Mouse (Mus musculus) embryonic facial prominence, embryonic 15.5 days (tissue): ENCODE results near the gene Man1c1. TPM values are rescaled to one million over a fixed set of nuclear protein-coding genes. Genes with fewer than 3 reads are reported as not detected.

ENCODE experiments used
- ATAC-seq: fragments of 200-750 bp; cut with Nextera tagmentation; 2 replicates; pipeline ENCODE4 v1.8.0; 2017; ENCODE audit warnings: low read depth, moderate TSS enrichment; ENCODE audit not compliant: insufficient number of reproducible peaks, low FRiP score, low TSS enrichment
- H3K27ac ChIP-seq: fragments of 300-500 bp; sonication (generic); replicated peaks from 2 replicates; pipeline ENCODE4 v1.5.1; 2015; ENCODE audit warnings: mild to moderate bottlenecking, inconsistent platforms
- H3K27me3 ChIP-seq: fragments of 300-500 bp; sonication (generic); 2 replicates; pipeline ENCODE4 v1.6.1; 2015; ENCODE audit warnings: inconsistent platforms
- H3K36me3 ChIP-seq: fragments of 300-500 bp; sonication (generic); 2 replicates; pipeline ENCODE4 v1.6.1; 2015; ENCODE audit warnings: mild to moderate bottlenecking, inconsistent platforms
- H3K4me1 ChIP-seq: fragments of 300-500 bp; sonication (generic); 2 replicates; pipeline ENCODE4 v1.6.1; 2015; ENCODE audit warnings: inconsistent platforms
- H3K4me2 ChIP-seq: fragments of 300-500 bp; sonication (generic); replicated peaks from 2 replicates; pipeline ENCODE4 v1.6.1; 2015; ENCODE audit warnings: mild to moderate bottlenecking, inconsistent platforms
- H3K4me3 ChIP-seq: fragments of 300-500 bp; sonication (generic); replicated peaks from 2 replicates; pipeline ENCODE4 v1.5.1; 2015; ENCODE audit warnings: mild to moderate bottlenecking, inconsistent platforms
- H3K9ac ChIP-seq: fragments of 300-500 bp; sonication (generic); 2 replicates; pipeline ENCODE4 v1.6.1; 2015; ENCODE audit warnings: inconsistent platforms
- H3K9me3 ChIP-seq: fragments of 300-500 bp; sonication (generic); replicated peaks from 2 replicates; pipeline ENCODE4 v1.6.1; 2016; ENCODE audit warnings: inconsistent platforms
- WGBS: fragments of 180-500 bp; shearing (Covaris S2); methylation state at CpG from one replicate; pipeline ENCODE4 v1.1.7; 2015; 5-methylcytosine and 5-hydroxymethylcytosine counted together
- polyA plus RNA-seq: library from polyadenylated mRNA; unstranded; fragments of >200 nt; fragmentation: Nextera tagmentation; extraction: Ambion mirVana; gene quantifications from 2 replicates; pipeline ENCODE4 v1.2.1, GENCODE M21; 2015

Man1c1 gene
- polyA plus RNA-seq, 1 experiment from 2014 or later: 5.6 TPM

DNA sequence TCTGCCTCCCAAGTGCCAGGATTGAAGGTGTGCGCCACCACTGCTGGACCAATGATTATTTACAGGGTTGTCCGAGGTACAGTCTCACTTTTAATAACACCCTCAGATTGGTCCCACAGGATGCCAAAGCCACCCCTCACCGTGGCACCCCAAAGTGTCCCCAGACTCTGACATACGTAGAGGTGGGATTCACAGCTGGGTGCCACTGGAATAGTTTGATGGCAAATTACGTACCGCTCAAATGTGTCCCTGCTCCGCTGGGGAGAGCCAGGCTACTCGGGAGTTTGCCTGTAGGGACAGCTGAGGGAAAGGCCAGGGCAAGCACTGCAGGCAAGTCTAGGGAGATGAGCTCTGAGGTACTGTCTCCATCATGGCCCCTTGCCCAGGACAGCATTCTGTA is 30.9 kb downstream of the Man1c1 start:
- no peaks in the 10 kb centered on the region for H3K9me3 ChIP-seq
- no peaks in the 10 kb centered on the region for H3K36me3 ChIP-seq
- H3K4me1 ChIP-seq: peaks cover 33% of the 10 kb centered on the region
- no peak overlapping the region for H3K4me2 ChIP-seq
- no peaks in the 10 kb centered on the region for H3K27me3 ChIP-seq
- H3K4me3 ChIP-seq: no peak overlapping the region
- no peak overlapping the region for H3K27ac ChIP-seq
- whole genome bisulfite sequencing: 87% methylated on average over 8 of the region's 8 CpGs
- no peak for ATAC-seq
- H3K9ac ChIP-seq: no peak overlapping the region

DNA sequence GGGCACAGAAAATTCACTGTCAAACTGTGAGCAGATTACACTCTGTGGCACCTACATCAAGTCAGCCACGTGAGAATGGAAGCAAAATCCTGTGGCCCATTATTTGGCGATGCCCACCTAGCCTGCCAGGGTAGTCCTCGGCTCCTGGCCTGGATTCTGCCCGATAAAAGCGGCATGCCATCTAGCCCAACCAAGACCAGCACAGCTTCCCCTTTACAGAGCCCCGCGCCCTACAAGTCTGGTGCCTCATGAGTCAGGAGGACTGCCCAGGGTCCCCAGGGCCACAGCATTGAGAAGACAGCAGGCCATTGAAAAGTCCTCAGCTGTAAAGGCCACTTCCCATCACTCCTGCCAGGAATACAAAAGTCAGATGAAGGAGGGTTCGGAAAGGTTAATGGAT is 31.8 kb downstream of the Man1c1 start:
- no peak for ATAC-seq
- no peak overlapping the region for H3K4me3 ChIP-seq
- WGBS: 79% methylated on average over 8 of the region's 8 CpGs
- no peaks in the 10 kb centered on the region for H3K27me3 ChIP-seq
- H3K4me2 ChIP-seq: no peak overlapping the region
- peaks cover 33% of the 10 kb centered on the region for H3K4me1 ChIP-seq
- H3K9ac ChIP-seq: no peak overlapping the region
- no peaks in the 10 kb centered on the region for H3K36me3 ChIP-seq
- no peaks in the 10 kb centered on the region for H3K9me3 ChIP-seq
- no peak overlapping the region for H3K27ac ChIP-seq

DNA sequence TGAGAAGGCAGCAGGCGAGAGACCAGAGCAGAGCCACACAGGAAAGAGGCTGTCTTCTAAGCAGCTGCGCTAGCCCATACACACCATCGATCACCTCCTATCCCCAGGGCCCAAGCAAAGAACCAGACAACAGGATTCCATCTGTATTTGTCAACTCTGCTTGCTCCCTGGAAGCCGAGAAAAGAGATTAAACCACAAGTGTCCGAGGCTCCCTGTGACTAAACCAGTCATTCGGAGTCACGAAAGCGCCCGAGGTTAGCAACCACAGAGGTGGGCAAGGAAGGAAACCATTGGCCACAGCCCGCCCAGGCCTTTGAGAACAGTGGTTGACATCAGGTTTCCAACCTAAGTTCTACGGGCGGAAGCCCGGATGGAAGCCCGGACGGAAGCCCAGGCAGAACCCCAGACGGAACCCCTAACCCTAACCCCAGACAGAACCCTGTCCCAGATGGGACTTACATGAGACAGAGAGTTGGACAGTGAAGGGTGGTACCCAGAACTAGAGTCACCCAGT is 32.4 kb downstream of the Man1c1 start:
- Histone ChIP-seq H3K9me3 (no peaks in the 10 kb centered on the region), H3K27ac (no peak overlapping the region), H3K4me1 (peaks cover 33% of the 10 kb centered on the region), H3K4me3 (no peak overlapping the region), H3K9ac (no peak overlapping the region), H3K36me3 (no peaks in the 10 kb centered on the region), H3K4me2 (no peak overlapping the region), H3K27me3 (no peaks in the 10 kb centered on the region)
- no peak for ATAC-seq
- 68% methylated on average over 16 of the region's 16 CpGs for WGBS

DNA sequence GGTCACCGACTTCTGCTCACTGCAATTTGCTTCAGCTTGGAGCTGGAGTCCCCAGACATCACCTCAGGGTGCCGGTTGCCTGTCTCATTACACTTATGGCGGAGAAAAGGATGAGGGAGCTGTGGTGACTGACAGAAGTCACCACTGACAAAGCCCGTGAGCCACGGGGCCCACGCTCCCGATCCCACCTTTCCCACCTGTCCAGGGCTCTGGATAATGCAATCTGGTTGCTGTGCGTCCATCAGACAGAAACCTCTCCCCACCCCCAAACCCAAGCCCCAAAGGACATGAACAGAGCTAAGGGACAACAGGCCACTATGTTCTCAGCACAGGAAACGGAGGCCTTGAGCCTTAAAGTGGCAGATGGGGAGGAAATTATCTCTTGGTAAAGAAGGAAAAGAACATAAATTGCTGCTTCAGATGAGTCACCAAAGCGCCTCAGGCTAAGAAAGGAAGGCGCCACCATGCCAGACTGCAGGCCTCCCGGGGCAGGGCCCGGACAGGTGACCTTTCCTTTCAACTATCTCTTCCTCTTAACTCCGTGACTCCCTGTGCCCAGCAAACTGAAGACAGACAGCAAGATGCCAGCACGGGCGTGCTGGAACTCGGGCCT is 34.2 kb downstream of the Man1c1 start:
- no peaks in the 10 kb centered on the region for H3K9me3 ChIP-seq
- H3K4me2 ChIP-seq: no peak overlapping the region
- peaks cover 36% of the 10 kb centered on the region for H3K4me1 ChIP-seq
- H3K36me3 ChIP-seq: no peaks in the 10 kb centered on the region
- WGBS: 41% methylated on average over 17 of the region's 17 CpGs
- no peaks in the 10 kb centered on the region for H3K27me3 ChIP-seq
- no peak overlapping the region for H3K9ac ChIP-seq
- no peak overlapping the region for H3K4me3 ChIP-seq
- no peak for ATAC-seq
- no peak overlapping the region for H3K27ac ChIP-seq

DNA sequence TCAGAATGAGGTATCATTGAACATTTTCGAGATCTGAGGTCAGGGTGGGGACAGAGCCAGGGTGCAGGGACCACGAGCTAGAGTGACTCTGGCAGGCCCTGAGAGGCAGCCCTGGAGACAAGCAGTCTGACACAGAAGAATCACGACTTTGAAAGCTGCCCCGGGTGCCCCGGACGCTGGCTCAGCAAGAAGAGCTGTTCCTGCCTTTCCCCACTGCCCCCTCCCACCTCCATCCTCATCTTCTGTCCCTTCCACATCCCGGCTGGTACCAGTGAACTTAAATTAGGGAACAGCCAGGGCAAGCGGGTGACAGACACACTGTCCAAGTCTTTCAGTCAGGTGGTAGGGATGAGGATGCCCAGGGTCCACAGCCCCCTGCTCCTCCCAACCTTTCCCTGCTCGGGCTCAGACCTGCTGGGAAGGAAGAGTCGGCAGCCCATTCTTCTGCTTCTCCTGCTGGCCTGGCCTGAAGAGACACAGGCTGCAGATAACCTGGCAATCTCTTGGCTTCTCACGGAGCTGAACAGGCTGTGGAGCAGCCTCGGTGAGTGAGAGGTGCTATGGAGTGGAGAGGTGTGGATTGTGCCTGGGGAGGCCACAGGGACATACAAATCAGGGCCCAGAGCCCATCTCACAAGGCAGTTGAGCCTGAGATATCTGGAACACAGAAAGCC is 35.6 kb downstream of the Man1c1 start:
- Histone ChIP-seq H3K9me3 (no peaks in the 10 kb centered on the region), H3K27ac (no peak overlapping the region), H3K4me2 (no peak overlapping the region), H3K4me3 (no peak overlapping the region), H3K27me3 (no peaks in the 10 kb centered on the region), H3K4me1 (peaks cover 36% of the 10 kb centered on the region), H3K9ac (no peak overlapping the region), H3K36me3 (no peaks in the 10 kb centered on the region)
- 65% methylated on average over 12 of the region's 12 CpGs for WGBS
- no peak for ATAC-seq

DNA sequence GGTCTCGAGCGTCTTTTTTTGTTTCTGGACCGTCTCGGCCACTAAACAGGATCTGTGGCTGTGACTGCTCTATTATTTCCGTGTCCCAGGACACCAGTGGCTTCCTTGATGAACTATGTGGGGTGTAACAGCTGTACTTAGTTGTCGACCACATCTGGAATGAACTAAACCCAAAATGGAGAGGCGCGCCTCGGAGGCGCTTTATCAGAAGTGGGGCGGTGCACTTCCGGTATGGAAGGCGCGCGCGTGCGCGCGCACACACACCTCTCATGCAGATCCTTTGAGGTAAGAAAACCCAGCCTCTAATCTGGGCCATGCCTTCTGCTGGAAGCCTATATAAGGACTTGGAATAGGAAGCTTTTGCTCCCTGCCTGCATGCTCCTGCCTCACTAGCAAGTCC is 37.7 kb downstream of the Man1c1 start:
- H3K4me3 ChIP-seq: no peak overlapping the region
- H3K9ac ChIP-seq: no peak overlapping the region
- H3K27ac ChIP-seq: no peak overlapping the region
- H3K36me3 ChIP-seq: no peaks in the 10 kb centered on the region
- ATAC-seq: no peak
- H3K27me3 ChIP-seq: no peaks in the 10 kb centered on the region
- H3K9me3 ChIP-seq: no peaks in the 10 kb centered on the region
- WGBS: 52% methylated on average over 19 of the region's 19 CpGs
- peaks cover 23% of the 10 kb centered on the region for H3K4me1 ChIP-seq
- peak overlapping the region; percentile 20 for H3K4me2 ChIP-seq

DNA sequence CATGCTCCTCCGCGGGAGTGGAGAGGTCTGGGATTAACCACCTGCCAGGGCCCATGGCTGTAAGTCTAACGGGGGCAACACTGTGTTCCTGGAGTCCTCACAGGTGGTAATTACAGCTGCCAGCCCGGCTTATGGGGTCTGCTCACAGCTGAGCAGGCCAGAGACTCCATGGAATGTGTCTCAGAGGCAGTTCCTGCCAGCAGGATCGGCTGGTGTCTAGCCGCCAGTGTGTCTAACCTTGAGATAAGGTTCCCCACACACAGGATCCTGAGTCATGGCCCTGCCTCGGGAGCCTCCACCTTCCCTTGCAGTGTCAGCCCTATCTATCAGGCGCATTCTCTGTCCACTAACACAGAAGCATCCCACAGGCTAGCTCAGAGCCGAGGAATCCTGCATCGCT is 41.0 kb downstream of the Man1c1 start:
- no peaks in the 10 kb centered on the region for H3K9me3 ChIP-seq
- H3K27me3 ChIP-seq: 0 out of 2 replicates have a peak, but pooled peaks cover 4% of the 10 kb centered on the region
- H3K4me3 ChIP-seq: no peak overlapping the region
- no peak overlapping the region for H3K9ac ChIP-seq
- H3K36me3 ChIP-seq: no peaks in the 10 kb centered on the region
- H3K27ac ChIP-seq: no peak overlapping the region
- peaks cover 22% of the 10 kb centered on the region for H3K4me1 ChIP-seq
- no peak overlapping the region for H3K4me2 ChIP-seq
- no peak for ATAC-seq
- 63% methylated on average over 10 of the region's 10 CpGs for WGBS

DNA sequence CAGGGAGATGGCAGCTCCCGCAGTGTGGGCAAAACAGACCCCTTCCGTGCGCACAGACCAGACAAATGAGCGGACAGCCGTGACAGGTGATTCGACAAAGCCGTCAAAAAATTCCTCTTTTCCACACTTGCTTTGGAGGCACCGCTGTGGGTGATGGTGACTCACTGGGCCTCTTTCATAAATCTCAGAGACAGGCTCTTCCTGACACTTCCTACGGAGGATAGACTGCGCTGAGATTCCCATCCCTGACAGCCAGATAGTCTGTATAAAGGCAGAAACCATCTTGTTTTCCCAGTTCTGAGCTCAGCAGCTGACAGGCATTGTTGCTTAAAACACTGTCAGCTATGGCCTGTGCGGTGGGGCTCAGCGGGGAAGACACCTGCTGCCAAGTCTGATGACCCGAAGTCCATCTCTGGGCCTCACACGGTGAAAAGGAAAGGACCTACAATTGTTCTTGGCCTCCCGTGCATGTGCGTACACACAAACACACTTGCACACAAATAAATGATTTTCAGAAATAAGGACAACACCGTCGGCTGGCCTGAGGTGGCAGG is 43.4 kb downstream of the Man1c1 start:
- no peak for ATAC-seq
- 65% methylated on average over 18 of the region's 18 CpGs for WGBS

DNA sequence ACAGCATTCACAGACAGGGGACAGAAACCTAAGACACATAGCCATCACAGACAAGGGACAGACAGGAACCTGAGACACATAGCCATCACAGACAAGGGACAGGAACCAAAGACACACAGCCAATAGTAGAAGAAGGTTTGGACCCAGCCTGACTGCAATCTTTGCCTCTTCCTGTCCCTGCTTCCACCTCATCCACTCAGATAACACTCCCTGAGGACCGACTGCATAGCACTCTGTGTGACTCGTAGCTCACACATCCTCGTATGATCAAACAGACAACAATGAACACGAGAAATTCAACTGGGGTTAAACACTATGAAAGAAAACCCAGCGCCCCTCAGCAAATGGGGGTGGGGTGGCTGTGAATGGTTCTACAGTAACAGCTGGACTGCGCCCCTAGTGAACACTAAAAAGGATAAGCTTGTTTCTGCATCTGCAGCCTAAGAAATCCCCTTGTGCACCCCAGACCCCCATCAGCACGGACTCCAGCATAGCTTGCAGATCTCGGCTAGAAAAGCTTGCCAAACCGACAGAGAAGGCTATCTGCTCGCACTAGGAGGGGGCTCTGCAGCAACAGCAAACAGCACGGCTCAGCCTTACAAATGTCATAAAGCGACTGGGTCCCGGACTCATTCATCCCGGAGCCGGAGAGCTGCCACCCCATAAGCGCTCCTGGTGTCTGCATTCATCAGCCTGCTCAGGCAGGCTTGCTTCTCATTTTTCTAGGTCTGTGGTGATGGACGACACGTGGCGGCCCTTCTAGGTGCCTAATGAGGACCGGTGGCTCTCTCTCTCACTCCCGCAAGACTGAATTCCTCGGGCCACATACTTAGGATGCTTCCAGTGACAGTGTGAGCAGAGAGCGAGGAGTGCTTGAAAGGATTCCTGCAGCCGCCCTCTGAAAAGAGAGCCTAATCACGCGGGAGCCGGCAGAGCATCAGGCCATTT is 44.5 kb downstream of the Man1c1 start:
- no peaks in the 10 kb centered on the region for H3K36me3 ChIP-seq
- H3K4me1 ChIP-seq: peaks cover 23% of the 10 kb centered on the region
- ATAC-seq: no peak
- peak overlapping the region; percentile 18; the same call in 1 of the 2 replicates for H3K4me3 ChIP-seq
- no peaks in the 10 kb centered on the region for H3K9me3 ChIP-seq
- no peak overlapping the region for H3K9ac ChIP-seq
- peak overlapping the region; percentile 45 for H3K4me2 ChIP-seq
- 9% methylated on average over 27 of the region's 27 CpGs for WGBS
- no peak overlapping the region for H3K27ac ChIP-seq
- 0 out of 2 replicates have a peak, but pooled peaks cover 4% of the 10 kb centered on the region for H3K27me3 ChIP-seq

More for the DNA sequence above, 43.4 kb downstream of the Man1c1 start:
- Histone ChIP-seq H3K36me3 (no peaks in the 10 kb centered on the region), H3K4me3 (no peak overlapping the region), H3K4me2 (no peak overlapping the region), H3K27ac (no peak overlapping the region), H3K9ac (no peak overlapping the region), H3K9me3 (no peaks in the 10 kb centered on the region), H3K27me3 (0 out of 2 replicates have a peak, but pooled peaks cover 4% of the 10 kb centered on the region), H3K4me1 (peaks cover 23% of the 10 kb centered on the region)

DNA sequence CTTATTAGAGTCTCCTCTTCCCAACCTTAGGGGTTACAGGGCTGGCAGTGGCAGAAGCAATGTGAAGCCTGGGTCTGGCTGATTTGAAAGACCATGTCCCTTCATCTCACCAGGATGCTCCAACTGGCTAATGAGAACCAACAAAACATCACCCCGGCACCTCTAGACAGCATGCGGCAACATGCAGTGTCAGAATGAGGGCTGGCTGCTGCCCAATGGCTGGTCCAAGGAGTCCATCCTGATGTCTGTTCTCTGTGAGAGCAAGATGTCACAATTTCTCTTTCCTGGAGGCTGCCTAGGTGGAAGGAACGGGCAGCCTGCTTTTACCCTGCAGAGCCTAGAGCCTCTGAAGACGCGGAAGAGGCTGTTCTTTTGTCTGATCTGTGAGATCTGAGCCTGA is 46.6 kb downstream of the Man1c1 start:
- Histone ChIP-seq H3K9me3 (no peaks in the 10 kb centered on the region), H3K9ac (no peak overlapping the region), H3K27ac (no peak overlapping the region), H3K36me3 (no peaks in the 10 kb centered on the region), H3K4me1 (peaks cover 23% of the 10 kb centered on the region), H3K4me2 (no peak overlapping the region), H3K27me3 (0 out of 2 replicates have a peak, but pooled peaks cover 4% of the 10 kb centered on the region), H3K4me3 (no peak overlapping the region)
- 67% methylated on average over 5 of the region's 5 CpGs for WGBS
- ATAC-seq: no peak

DNA sequence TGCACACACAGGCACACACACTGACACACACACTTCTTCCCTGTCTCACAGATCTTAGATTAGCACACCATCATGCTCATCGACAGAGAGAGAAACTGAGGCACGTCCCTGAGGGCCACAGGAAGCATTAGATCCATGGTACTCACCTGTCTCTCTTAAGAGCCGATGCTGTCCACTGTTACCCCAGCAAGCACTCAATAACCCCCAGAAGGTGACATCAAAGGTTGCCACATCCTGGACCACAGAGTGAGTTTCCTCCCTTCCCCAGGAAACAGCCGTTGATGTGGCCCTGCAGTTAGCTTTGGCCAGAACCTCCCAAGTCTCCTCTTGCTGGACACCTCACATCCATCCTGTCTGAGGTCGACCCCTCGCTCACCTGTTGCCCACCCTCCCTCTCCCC is 49.7 kb downstream of the Man1c1 start:
- peaks cover 6% of the 10 kb centered on the region; the same call in 1 of the 2 replicates for H3K4me1 ChIP-seq
- H3K9me3 ChIP-seq: no peaks in the 10 kb centered on the region
- no peak for ATAC-seq
- H3K4me2 ChIP-seq: no peak overlapping the region
- H3K27me3 ChIP-seq: no peaks in the 10 kb centered on the region
- H3K4me3 ChIP-seq: no peak overlapping the region
- 69% methylated on average over 6 of the region's 6 CpGs for WGBS
- H3K9ac ChIP-seq: no peak overlapping the region
- no peak overlapping the region for H3K27ac ChIP-seq
- H3K36me3 ChIP-seq: no peaks in the 10 kb centered on the region
